Mouse (Mus musculus) heart, embryonic 16.5 days (tissue): ENCODE data around the gene Zswim7. TPM values are rescaled to one million over a fixed set of nuclear protein-coding genes. Genes with fewer than 3 reads are reported as not detected.

Experiments used
- ATAC-seq: fragments of 200-750 bp; cut with Nextera tagmentation; replicated peaks from 2 replicates; pipeline ENCODE4 v1.8.0; 2017; ENCODE audit warnings: moderate number of reproducible peaks; ENCODE audit not compliant: insufficient read depth, low FRiP score; ENCODE audit errors: extremely low read depth
- H3K27ac ChIP-seq: fragments of 300-500 bp; sonication (generic); 2 replicates; pipeline ENCODE4 v1.5.1; 2014; ENCODE audit warnings: mild to moderate bottlenecking, low read length, control low read depth, moderate library complexity
- H3K27me3 ChIP-seq: fragments of 300-500 bp; sonication (generic); 2 replicates; pipeline ENCODE4 v1.6.1; 2014; ENCODE audit warnings: low read length, mixed read lengths; ENCODE audit not compliant: control insufficient read depth, insufficient read depth
- H3K36me3 ChIP-seq: fragments of 300-500 bp; sonication (generic); 2 replicates; pipeline ENCODE4 v1.6.1; 2014; ENCODE audit not compliant: control insufficient read depth, insufficient read depth
- H3K4me1 ChIP-seq: fragments of 300-500 bp; sonication (generic); 2 replicates; pipeline ENCODE4 v1.6.1; 2014; ENCODE audit warnings: low read length, mixed read lengths; ENCODE audit not compliant: control insufficient read depth, insufficient read depth
- H3K4me2 ChIP-seq: fragments of 300-500 bp; sonication (generic); 2 replicates; pipeline ENCODE4 v1.6.1; 2014; ENCODE audit warnings: low read depth, mild to moderate bottlenecking, control low read depth, low read length
- H3K4me3 ChIP-seq: fragments of 300-500 bp; sonication (generic); 2 replicates; pipeline ENCODE4 v1.5.1; 2014; ENCODE audit warnings: mild to moderate bottlenecking, control low read depth, low read length
- H3K9ac ChIP-seq: fragments of 300-500 bp; sonication (generic); 2 replicates; pipeline ENCODE4 v1.6.1; 2014; ENCODE audit warnings: low read length, control low read depth
- H3K9me3 ChIP-seq: fragments of 300-500 bp; sonication (generic); replicated peaks from 2 replicates; pipeline ENCODE4 v1.6.1; 2016; ENCODE audit warnings: low read length; ENCODE audit not compliant: control insufficient read depth
- WGBS: fragments of 180-500 bp; shearing (Covaris S2); extraction: QIAGEN DNeasy Blood & Tissue Kit; methylation state at CpG from one replicate; pipeline ENCODE4 v1.1.7; 2014; 5-methylcytosine and 5-hydroxymethylcytosine counted together
- polyA plus RNA-seq: library from polyadenylated mRNA; unstranded; fragments of >200 nt; fragmentation: Nextera tagmentation; extraction: Ambion mirVana; gene quantifications from 2 replicates; pipeline ENCODE4 v1.2.1, GENCODE M21; 2015

The Zswim7 gene
- polyA plus RNA-seq, 1 experiment from 2014 or later: 16.6 TPM

- WGBS: under 1% methylated on average over 69 of the region's 69 CpGs
Observed at GRCm38 (mm10) chr11:62248401-62249244, 32.6 kb downstream of the Zswim7 start, which contains the start of gene Adora2b. Gene Adora2b, plus strand, starts transcription at chr11:62248984.

GRCm38 (mm10) chr11:62247759-62248400 is 33.3 kb downstream of the Zswim7 start:
- peaks cover 20% of the 10 kb centered on the region for H3K27me3 ChIP-seq
- peak overlapping the region; percentile 67 for H3K4me3 ChIP-seq
- peaks cover 4% of the 10 kb centered on the region; the same call in 1 of the 2 replicates for H3K4me1 ChIP-seq
- H3K36me3 ChIP-seq: no peaks in the 10 kb centered on the region
- peak overlapping the region; percentile 51 for H3K9ac ChIP-seq
- H3K9me3 ChIP-seq: 0 out of 2 replicates have a peak, but pooled peaks cover 4% of the 10 kb centered on the region
- H3K4me2 ChIP-seq: peak overlapping the region; percentile 88
- H3K27ac ChIP-seq: no peak overlapping the region
- 34% methylated on average over 18 of the region's 18 CpGs for WGBS
- no peak for ATAC-seq

More at GRCm38 (mm10) chr11:62248401-62249244, 32.6 kb downstream of the Zswim7 start, which contains the start of gene Adora2b:
- Histone ChIP-seq H3K9me3 (0 out of 2 replicates have a peak, but pooled peaks cover 4% of the 10 kb centered on the region), H3K4me2 (peak within 1 kb of the TSS; percentile 88), H3K27ac (no peak within 1 kb of the TSS), H3K36me3 (no peaks in the 10 kb centered on the region), H3K27me3 (peaks cover 20% of the 10 kb centered on the region), H3K9ac (peak within 1 kb of the TSS; percentile 51), H3K4me1 (peaks cover 4% of the 10 kb centered on the region; the same call in 1 of the 2 replicates), H3K4me3 (peak within 1 kb of the TSS; percentile 67)
- ATAC-seq: peak; percentile 83

GRCm38 (mm10) chr11:62244471-62244870 is 36.7 kb downstream of the Zswim7 start:
- ATAC-seq: no peak
- no peaks in the 10 kb centered on the region for H3K36me3 ChIP-seq
- H3K4me3 ChIP-seq: no peak overlapping the region
- H3K27me3 ChIP-seq: no peaks in the 10 kb centered on the region; the same call in 1 of the 2 replicates
- no peak overlapping the region for H3K9ac ChIP-seq
- H3K4me1 ChIP-seq: peaks cover 4% of the 10 kb centered on the region; the same call in 1 of the 2 replicates
- 86% methylated on average over 4 of the region's 4 CpGs for whole genome bisulfite sequencing
- no peak overlapping the region for H3K4me2 ChIP-seq
- H3K27ac ChIP-seq: no peak overlapping the region
- H3K9me3 ChIP-seq: 0 out of 2 replicates have a peak, but pooled peaks cover 4% of the 10 kb centered on the region

GRCm38 (mm10) chr11:62243871-62244270 is 37.3 kb downstream of the Zswim7 start:
- H3K4me3 ChIP-seq: no peak overlapping the region
- H3K9ac ChIP-seq: no peak overlapping the region
- H3K4me1 ChIP-seq: no peaks in the 10 kb centered on the region
- H3K36me3 ChIP-seq: no peaks in the 10 kb centered on the region
- 82% methylated on average over 8 of the region's 8 CpGs for WGBS
- H3K27ac ChIP-seq: no peak overlapping the region
- ATAC-seq: no peak
- no peaks in the 10 kb centered on the region for H3K27me3 ChIP-seq
- H3K4me2 ChIP-seq: no peak overlapping the region
- H3K9me3 ChIP-seq: 0 out of 2 replicates have a peak, but pooled peaks cover 4% of the 10 kb centered on the region

GRCm38 (mm10) chr11:62240631-62241261 is 40.4 kb downstream of the Zswim7 start:
- H3K4me2 ChIP-seq: no peak overlapping the region
- H3K4me1 ChIP-seq: no peaks in the 10 kb centered on the region
- 63% methylated on average over 12 of the region's 12 CpGs for WGBS
- H3K27ac ChIP-seq: no peak overlapping the region
- H3K9me3 ChIP-seq: 0 out of 2 replicates have a peak, but pooled peaks cover 2% of the 10 kb centered on the region
- no peaks in the 10 kb centered on the region for H3K27me3 ChIP-seq
- no peak overlapping the region for H3K4me3 ChIP-seq
- no peak overlapping the region for H3K9ac ChIP-seq
- no peak for ATAC-seq
- no peaks in the 10 kb centered on the region for H3K36me3 ChIP-seq

GRCm38 (mm10) chr11:62224797-62225196 is 56.4 kb downstream of the Zswim7 start:
- ATAC-seq: no peak; the same call in 1 of the 2 replicates
- H3K36me3 ChIP-seq: no peaks in the 10 kb centered on the region
- H3K9me3 ChIP-seq: no peaks in the 10 kb centered on the region
- H3K4me2 ChIP-seq: no peak overlapping the region
- no peak overlapping the region for H3K4me3 ChIP-seq
- H3K27ac ChIP-seq: peak overlapping the region; percentile 40; the same call in 1 of the 2 replicates
- 40% methylated on average over 4 of the region's 4 CpGs for WGBS
- H3K27me3 ChIP-seq: no peaks in the 10 kb centered on the region
- peaks cover 18% of the 10 kb centered on the region for H3K4me1 ChIP-seq
- H3K9ac ChIP-seq: no peak overlapping the region

- Histone ChIP-seq H3K9me3 (no peaks in the 10 kb centered on the region), H3K4me1 (peaks cover 18% of the 10 kb centered on the region), H3K9ac (no peak overlapping the region), H3K36me3 (no peaks in the 10 kb centered on the region), H3K27me3 (no peaks in the 10 kb centered on the region), H3K4me3 (no peak overlapping the region), H3K27ac (no peak overlapping the region), H3K4me2 (no peak overlapping the region)
- 82% methylated on average over 7 of the region's 7 CpGs for WGBS
- ATAC-seq: no peak
Observed at GRCm38 (mm10) chr11:62223962-62224361, 57.2 kb downstream of the Zswim7 start.

GRCm38 (mm10) chr11:62223416-62223815 is 57.8 kb downstream of the Zswim7 start:
- WGBS: 83% methylated on average over 5 of the region's 5 CpGs
- H3K9me3 ChIP-seq: no peaks in the 10 kb centered on the region
- H3K4me1 ChIP-seq: peaks cover 18% of the 10 kb centered on the region
- no peak overlapping the region for H3K9ac ChIP-seq
- H3K4me2 ChIP-seq: no peak overlapping the region
- no peak overlapping the region for H3K27ac ChIP-seq
- H3K27me3 ChIP-seq: no peaks in the 10 kb centered on the region
- no peaks in the 10 kb centered on the region for H3K36me3 ChIP-seq
- ATAC-seq: no peak
- H3K4me3 ChIP-seq: no peak overlapping the region
